Mouse (Mus musculus) left cerebral cortex, adult 18-20 months (tissue): ENCODE results near the gene Klhl32. TPM values are rescaled to one million over a fixed set of nuclear protein-coding genes. Genes with fewer than 3 reads are reported as not detected.
A peak's percentile ranks its signal among the peaks of the same experiment; 100 is the strongest.

Experiments
- DNase-seq, 2 experiments: peaks; one replicate each; pipeline ENCODE4 v3.0.0; 2021 to 2022; ENCODE audit warnings: low spot score in 2 of 2, mixed read lengths in 1 of 2
- total RNA-seq, 2 experiments: library from RNA; stranded (reverse); gene quantifications; 2 replicates each; pipeline ENCODE4 v1.2.3; 2021

Gene Klhl32
- total RNA-seq, 2 experiments from 2014 or later = 14.4 to 15.3 TPM

GRCm38 (mm10) chr4:24642306-24642705 lies 208.6 kb downstream of the Klhl32 start:
- DNase-seq = no peak

GRCm38 (mm10) chr4:24631177-24631911 lies 219.6 kb downstream of the Klhl32 start:
- DNase-seq = peak in 1 of 2 experiments; percentile 13

GRCm38 (mm10) chr4:24630430-24630829 lies 220.5 kb downstream of the Klhl32 start:
- no peak for DNase-seq

GRCm38 (mm10) chr4:24627871-24628270 lies 223.1 kb downstream of the Klhl32 start:
- DNase-seq = no peak

- no peak for DNase-seq
Observed at GRCm38 (mm10) chr4:24626686-24627085, 224.2 kb downstream of the Klhl32 start.

- DNase-seq = no peak
Observed at GRCm38 (mm10) chr4:24625951-24626584, 224.9 kb downstream of the Klhl32 start.

DNA sequence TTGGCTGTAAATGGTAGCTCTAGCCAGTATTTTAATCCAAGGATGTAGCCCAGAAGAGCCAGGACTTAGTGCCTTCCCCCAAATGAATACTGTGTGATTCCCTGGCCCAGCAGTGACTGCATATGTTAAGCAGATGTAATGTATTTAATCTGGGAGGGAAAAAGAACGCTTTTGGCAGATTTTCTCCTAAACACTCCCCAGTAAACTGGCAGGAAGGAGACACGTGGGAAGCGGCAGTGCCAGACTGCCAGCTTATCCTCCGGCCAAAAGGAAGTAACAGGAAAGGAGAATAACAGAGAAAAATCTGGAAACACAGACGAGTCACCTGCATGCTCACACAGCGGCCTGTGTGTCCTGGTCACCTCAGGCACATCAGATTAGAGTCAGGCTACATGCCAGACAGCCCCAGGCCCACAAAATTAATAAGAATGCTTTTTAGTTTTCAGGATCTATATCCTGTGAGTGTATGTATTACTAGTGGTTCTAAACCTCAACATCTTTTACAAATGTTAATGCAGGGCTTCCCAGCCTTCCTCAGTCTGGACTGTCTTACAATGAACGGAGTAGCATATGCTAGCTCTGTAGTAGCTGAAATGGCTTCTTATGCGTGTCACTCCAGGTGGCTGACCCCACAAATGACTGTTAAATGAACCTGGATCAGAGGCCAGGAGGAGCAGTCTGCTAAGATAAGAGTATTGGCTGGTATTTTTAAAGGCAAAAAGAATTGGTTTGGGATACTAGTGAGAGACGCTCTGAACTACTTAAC lies 229.3 kb downstream of the Klhl32 start:
- peak; percentile 34 to 51 for DNase-seq

DNA sequence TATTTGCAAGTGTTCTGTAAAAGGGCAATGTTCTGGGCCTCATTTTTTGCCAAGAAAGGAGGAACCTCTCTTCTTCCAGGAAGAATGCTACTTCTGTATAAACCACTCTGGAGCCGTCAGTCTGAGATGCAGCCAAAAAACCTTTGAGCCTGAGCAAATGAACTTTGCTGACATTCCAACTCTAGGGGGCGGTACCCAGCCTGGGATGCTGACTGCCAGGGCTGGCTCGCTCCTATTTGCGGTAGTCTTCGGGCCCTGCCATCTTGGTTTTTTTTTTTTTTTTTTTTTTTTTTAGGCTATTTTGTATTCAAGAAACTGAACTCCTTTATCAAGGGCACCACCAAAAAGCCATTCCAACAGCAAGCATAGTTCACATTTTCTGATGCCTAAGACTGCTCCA lies 230.5 kb downstream of the Klhl32 start:
- DNase-seq = no peak

- no peak for DNase-seq
Observed at GRCm38 (mm10) chr4:24620005-24620404, 230.9 kb downstream of the Klhl32 start.

- DNase-seq = no peak
Observed at GRCm38 (mm10) chr4:24609564-24609963, 241.4 kb downstream of the Klhl32 start.

DNA sequence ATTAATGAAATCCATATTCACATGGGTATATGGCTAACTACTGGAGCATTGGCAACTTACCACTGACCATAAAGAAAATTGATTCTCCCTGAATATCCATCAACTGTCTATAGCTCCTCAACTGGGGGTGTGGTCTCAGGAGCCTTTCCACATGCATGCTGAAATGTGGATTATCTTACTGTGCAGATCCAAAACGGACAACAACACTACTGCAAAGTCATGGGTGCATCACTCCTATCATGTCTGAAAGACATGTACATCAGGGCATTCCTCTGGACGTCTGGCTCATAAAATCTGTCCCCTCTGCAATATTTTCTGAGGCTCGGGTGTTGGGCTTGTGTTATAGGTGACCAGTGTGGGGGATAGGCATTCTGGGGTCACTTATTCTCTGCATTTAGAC lies 241.8 kb downstream of the Klhl32 start:
- no peak for DNase-seq

DNA sequence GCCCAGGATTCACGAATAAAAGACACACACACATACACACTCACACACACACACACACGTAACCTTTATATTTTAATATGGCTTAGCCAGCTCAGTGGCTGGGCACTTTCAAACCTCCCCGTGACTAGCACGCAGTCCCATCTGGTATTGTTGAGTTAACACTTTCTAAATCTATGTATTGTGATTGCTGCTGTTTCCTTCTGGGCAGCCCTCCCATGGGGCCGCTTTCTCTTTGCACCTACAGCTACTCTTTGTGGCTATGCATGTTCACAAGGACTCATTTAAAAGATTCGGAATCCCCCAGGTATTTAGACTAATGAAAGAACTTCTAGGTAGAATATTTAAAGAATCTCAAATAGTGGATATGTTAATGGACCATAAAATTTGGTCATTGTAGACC lies 249.2 kb downstream of the Klhl32 start:
- no peak for DNase-seq

DNA sequence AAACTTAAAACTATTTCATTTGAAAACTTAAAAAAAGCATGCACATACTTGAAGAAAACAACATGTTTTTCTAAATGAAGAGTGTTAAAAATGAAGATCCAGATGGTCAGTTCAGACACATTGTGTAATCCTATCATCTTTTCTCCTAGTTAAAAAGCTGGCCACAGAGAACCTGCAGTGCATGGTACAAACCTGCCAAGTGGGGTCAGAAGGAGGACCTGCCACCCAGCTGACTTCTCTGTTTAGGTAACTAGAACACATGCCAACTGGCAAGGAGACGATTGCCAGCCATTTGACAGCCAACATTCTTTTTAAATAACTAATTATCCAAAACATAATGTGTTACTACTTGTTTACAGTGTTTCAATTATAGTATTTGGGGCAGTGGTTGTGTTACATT lies 252.3 kb downstream of the Klhl32 start:
- DNase-seq = no peak

DNA sequence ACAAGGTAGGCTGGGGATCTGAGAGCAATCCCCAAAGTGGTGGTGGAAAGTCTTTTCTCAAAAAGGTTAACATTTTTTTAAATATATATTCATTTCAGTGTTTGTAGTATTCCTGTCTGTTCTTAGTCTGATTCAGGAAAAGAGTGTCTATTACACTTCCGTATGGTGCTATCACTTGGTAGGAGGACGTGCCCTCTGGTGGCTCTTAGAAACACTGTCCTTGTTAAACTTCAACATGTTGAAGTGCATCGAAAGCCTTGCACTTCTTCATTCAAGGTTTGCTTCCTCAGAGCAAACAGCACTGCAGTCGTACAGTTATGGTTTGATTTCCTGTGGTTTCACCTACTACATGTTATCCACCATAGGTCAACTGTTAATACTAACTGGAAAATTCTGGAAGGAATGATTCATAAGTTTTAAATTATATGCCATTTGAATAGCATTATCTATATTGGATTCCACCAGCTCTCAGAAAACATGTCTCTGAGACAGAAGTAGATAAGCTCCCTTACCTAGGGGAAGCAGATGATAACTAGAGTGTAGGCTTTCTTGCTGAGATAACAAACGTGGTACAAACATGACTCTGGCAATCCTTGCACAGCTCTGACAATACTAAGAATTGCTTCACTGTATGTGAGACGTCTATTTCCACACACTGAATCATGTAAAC lies 253.8 kb downstream of the Klhl32 start:
- DNase-seq = no peak

DNA sequence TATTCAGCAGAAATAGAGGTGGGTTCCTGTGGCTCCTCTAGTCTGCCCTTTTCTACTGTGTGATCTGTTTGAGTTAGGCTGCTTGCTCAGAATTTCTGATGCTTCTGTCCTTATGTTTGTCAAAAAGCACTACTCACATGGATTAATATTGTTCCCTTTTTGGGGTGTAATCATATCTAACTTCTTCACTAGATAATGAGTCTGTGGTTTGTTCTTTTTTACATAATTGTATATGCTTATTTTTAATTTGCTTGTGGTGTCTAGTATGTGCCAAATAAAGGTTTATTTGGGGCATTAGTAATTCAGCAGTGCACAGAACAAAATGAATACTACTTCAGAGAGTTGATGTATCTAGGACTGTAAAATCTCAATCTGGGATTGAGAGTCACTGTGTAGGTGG lies 256.1 kb downstream of the Klhl32 start:
- no peak for DNase-seq

DNA sequence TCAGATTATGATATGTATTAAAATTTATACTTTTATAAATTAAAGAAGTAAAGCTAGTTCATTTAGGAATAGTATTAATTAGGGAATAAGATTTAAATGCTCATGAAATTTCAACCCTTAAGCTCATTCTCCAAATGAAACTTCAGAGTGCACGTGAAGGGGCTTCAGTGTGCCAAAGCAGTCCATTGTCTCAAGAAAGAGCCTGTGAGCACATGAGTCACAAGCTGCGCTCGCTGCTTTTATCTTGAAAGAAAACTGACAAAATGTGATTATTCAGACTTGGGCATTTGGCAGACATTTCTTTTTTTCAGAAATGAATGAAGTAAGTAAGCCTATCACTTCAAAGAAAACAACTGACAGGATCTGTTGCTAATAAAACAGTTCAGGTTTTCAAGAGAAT lies 266.9 kb downstream of the Klhl32 start:
- no peak for DNase-seq

GRCm38 (mm10) chr4:24582295-24582694 lies 268.6 kb downstream of the Klhl32 start:
- DNase-seq = no peak

DNA sequence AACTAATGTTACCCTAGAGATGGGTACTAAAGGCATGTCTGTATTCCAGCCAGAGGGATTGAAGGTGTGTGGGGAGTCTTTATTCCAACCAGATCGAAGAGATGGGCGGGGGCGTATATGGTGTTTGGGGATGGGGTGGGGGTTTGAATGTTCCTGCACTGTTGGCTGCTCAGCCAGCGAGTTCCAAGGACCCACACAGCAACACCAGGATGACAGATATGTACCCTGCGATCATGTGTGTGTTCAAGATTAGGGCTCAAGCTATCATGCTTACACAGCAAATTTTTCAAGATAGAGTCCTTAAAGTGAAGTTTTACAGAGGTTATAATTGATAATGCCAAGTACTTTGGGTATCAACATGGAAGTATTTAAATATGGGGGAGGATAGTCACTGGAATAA lies 273.3 kb downstream of the Klhl32 start:
- DNase-seq = no peak

DNA sequence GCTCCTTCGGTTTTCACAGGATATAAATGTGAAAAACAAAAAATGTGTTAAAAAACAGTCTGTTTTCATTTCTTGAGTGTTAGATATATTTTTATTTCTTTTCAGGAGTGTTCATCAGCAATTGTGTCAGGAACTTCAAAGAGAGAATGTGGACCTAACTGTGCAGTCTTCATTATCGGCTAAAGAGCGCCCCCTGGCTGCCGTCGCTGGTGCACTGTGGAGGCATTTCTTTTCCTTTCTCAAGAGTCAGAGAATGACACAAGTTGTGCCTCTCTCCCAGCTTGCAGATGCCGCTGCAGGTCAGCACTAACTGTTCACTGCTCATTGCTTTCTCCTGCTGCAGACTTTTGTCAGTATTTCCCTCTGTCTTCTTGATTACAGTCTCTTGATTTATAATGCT lies 276.6 kb downstream of the Klhl32 start:
- DNase-seq = peak; percentile 90 to 91

GRCm38 (mm10) chr4:24568989-24569556 lies 281.9 kb downstream of the Klhl32 start:
- no peak for DNase-seq

- no peak for DNase-seq
Observed at GRCm38 (mm10) chr4:24568026-24568425, 282.9 kb downstream of the Klhl32 start.
